Mouse (Mus musculus) liver (tissue): ENCODE measurements at regions not wholly inside any gene's neighbourhood (a gene's known extent, or its start where the extent isn't known, plus 50 kb on each side); places are given as distances from the start of the nearest gene placed in this dataset.
"Not testable (repeated sequence)": the region's sequence is repeated elsewhere in the genome, so short reads cannot be mapped to it uniquely, and the experiment has no call there.

Experiments used
- DNase-seq: peaks from one replicate; pipeline ENCODE4 v3.0.0-alpha.2; 2020; ENCODE audit warnings: mixed read lengths

DNA sequence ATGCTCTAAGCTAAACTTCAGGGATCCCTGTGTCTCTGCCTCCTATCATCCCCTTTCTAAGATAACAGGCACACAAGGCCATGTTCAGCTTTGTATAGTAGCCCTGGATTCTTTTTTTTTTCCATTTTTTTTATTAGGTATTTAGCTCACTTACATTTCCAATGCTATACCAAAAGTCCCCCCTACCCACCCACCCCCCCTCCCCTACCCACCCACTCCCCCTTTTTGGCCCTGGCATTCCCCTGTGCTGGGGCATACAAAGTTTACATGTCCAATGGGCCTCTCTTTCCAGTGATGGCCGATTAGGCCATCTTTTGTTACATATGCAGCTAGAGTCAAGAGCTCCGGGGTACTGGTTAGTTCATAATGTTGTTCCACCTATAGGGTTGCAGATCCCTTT is 771.2 kb upstream of the Sox9 start:
- not testable (repeated sequence) for DNase-seq

DNA sequence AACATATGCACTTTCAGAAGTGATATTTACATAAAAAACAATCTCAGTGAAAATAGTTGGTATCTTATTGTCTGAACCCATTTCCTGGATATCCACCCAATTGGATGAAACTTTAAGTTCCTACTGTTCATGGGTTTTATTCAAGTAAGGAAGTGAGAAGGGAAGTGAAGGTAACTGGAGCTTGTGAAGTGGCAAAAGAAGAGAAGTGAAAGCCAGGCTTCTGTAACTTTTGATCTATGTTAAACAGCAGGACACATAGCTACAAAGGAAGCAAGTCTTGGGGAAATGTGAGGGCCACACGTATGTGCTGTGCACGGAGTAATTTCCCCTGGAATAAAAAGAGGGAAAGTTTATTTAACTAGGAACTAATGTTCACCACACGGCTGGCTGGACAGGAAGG is 764.1 kb upstream of the Sox9 start:
- DNase-seq: no peak

DNA sequence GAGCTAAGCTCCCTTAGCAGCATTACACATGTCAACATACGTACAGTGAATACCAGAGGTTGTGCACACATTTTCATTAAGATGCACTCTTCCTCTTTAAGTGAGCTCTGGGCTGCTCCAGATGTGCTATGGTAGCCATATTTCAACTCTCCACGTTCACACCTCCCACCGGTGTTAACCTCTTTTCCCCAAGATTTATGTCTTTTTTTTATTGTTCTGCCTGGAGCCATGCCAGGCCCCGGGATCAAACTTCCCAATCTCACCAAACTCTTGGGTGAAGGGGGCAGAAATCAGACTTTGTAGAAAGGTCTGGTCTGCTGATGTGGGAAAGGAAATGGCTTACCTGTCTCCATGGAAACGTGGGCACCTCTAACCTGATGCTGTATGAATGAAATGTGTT is 754.0 kb upstream of the Sox9 start:
- DNase-seq: no peak

DNA sequence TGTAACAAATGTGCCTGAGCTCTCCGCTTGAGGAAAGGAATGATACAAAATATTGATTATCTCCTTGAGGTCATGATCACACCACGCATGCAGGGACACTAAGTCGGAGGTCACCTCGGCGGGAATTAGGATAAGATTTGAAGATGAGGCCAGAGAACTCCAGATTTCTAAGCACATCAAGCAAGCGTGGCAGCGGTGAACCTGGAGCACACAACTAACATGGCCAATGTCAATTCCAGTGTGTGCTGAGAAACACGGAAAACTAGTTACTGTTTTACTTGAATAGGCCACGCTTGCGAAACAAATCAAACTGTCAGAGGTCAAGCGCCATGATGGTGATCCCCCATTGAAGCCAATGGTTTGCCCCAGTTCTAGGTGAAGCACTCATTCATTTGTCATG is 743.3 kb upstream of the Sox9 start:
- DNase-seq: no peak

DNA sequence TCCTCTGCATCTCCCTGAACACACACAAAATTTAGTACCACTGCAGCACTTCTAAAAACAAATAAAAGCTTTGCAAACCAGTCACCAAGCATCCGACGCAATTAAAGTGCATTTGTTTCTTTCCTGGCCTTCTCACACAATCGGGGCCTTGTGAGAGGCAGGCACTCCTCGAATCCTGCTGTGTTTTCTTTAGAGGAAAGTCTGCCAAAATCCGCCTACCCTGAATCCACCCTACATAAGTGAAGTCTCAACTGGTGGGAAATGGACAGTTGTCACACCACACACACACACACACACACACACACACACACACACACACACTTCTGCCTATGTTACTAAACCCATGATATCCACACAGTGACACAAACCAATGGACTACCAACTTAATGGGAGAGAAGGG is 737.6 kb upstream of the Sox9 start:
- no peak for DNase-seq

DNA sequence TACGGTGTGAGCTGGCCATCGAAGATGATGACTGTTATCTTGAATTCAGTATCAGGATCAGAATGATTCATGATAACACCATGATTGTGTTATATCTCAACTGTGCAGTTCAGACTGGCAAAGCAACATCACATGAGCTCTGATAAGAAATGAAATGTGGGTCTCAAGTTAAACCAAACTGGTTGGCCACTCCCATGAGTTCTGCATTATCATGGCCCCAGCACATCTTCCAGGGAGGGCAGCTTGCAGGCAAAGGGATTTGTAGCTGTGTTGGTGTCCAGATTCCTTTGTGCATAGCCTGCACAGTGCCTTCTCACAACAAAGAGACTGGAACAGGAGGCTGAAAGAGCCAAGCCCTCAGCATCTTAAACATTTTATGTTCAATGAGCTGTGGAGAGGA is 736.7 kb upstream of the Sox9 start:
- no peak for DNase-seq

DNA sequence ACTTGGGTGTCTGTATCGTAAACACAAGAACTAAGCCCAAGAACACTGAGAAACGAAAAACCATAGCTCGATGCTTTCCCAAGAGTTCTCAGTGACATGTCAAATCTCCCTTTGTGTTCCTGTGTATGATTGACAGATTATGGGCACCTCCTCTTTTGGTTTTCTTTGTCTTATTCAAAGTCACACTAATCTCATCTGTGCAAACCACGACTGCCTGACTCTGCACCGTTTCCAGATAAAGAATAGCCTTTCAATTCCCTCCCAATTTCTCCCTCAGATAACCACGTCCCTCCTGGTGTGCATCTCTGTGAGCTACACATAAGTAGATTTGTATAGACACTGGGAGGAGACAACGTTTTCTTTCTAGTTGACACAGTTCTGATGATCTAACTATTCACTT is 731.7 kb upstream of the Sox9 start:
- peak; percentile 7 for DNase-seq

DNA sequence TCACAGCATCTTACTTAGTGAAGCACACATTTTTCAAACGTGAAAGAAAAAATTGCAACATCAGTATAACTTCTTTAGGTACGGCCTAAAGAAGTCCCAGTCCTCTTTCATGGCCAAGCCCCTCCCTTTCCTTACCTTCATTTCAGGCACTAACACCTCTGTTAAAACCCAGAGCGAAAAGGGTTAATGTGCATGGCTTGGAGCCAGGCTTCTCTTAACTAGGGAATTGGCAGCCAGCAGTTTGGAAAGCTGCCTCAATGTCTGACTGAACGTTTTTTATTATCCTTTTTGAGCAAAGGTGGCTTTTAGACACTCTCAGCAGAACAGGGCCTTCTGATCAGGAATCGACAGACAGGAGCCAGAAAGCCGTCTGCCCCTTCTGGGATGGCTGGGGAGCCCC is 726.4 kb upstream of the Sox9 start:
- DNase-seq: no peak

DNA sequence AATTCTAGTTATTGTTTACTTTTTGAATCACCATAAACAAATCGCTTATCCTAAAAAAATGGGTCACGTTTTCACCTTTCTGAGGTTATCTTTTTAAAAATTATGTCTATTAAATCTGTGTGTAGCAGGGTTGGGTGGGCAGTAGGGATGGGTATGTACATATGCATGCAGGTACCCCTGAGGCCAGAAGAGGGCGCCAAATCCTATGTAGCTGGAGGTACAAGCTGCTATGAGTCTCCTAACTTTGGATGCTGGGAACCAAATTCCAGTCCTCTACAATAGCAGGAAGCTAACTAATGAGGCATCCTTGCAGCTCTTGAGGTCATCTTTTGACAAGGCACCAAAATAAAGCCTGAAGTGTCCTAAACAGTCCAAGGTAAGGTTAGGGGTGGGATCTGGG is 714.8 kb upstream of the Sox9 start:
- DNase-seq: peak; percentile 23

DNA sequence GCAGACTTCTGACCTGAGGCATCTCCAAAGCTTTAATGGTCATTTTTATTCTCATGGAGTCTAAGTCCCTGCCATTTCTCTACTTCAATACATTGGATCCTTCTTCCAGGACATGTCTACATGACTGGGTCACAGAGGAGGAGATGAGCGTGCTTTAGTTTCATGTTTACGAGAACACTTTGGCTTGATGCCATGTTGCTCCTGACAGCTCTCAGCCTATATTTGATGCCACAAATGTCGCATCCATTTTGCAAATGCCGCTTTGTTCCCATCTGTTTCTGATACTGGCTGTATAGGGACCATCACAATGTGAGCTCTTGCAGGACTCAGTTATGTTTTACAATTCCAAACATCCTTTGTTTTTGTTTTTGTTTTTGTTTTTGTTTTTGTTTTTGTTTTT is 713.2 kb upstream of the Sox9 start:
- DNase-seq: no peak

DNA sequence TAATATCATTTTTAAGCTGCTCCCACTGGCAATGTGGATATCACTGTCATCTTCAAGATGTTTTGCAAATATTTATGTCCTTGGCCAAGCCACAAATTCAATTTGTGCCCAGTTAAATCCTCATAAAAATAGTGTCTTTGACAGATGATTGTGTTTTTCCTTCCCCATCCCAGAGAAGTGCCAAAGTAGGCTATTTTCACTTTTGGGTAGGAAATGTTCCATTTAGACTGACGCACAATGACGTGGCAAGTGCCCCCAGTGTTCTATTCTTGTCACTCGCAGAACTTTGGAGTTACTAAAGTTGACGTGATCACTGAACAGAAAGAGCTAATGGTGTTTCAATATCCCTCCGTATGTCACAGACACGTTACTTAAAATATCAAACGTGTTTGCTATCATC is 710.5 kb upstream of the Sox9 start:
- no peak for DNase-seq

DNA sequence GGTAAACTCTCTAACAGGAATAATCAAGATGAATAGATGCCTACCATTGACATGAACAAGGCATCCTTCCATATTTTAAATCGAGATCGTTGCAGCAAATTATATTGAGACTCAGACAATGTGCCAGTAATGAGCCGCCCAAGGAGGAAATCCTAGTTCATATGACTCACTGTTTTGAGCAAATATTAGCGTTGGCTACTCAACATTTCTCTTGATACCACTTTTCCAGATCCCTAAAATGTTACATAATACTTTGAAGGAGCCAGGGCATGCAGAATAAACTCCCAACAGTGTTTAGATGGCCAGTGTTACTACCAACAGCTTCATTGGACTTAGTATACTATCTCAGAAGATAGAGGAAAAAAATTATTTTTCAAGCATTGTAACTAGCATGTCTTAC is 700.6 kb upstream of the Sox9 start:
- no peak for DNase-seq

DNA sequence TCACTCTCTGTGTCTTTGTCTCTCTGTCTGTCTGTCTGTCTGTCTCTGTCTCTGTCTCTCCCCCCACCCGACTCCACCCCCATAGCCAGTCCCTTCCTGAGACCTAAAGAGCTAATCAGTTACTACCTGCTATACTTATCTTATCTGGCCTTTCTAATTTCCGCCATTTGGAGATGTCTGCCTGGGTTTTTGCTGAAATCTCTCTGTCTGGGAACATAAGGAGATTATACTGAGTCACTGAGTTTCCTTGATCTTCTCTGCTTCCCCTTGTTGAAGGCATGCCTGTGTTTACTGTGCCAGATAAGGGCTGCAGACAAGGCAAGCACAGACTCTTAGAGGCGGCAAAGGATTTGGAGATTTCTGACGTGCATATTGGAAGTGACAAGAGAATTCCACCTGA is 699.0 kb upstream of the Sox9 start:
- DNase-seq: no peak

DNA sequence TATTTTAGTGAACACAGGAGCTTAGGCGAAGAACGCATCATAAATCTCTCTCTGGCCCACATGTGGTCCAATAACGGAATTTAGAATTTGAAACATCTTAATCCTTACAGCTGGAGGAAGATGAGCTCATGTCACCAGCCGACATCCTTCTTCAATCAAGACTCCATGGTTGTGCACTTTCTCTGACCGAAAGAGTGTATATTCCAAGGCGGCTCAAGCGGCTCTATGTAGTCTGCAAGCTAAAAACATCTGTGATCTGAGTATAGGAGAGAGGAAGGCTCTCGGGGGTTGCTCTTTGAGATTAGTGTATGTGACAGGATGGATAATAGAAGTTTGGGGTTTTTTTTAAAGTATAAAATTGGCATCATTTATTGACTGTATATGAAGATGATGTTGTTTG is 689.9 kb upstream of the Sox9 start:
- no peak for DNase-seq

DNA sequence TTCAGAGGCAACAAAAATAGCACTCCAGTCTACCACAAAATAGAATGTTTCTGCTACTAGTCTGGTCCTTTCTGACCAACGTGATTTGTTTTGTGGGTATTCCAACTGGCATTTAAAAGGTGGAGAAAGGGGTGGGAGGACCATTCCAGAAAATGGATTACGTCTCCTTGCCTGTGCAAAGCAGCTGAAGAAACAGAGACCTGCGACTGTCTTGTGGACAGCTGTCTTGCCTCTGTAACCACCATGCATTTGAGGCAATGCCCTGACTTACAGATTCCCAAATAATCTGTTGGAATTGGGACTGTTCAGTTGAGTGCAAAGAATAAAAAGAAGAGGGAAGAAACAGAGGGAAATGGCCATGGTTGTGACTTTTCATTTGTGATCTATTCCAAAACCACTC is 687.0 kb upstream of the Sox9 start:
- DNase-seq: no peak

DNA sequence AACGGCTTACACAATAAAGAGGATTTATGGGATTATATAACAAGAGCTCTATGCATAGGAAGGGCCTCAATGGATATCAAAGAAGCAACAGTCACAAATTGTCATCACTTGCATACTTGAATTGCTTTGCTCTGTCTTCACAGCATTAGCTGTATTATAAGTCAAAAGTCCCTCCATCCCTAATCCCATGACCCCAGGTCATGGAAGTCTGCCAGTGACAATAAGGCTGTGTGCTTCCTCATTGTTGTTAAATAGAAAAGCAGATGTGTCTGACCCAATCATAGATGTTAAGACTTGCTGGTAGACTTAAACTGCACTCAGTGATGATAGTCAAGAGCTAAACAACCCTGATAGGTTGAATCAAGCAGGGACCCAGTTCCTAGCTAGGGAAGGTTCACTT is 683.9 kb upstream of the Sox9 start:
- DNase-seq: no peak

DNA sequence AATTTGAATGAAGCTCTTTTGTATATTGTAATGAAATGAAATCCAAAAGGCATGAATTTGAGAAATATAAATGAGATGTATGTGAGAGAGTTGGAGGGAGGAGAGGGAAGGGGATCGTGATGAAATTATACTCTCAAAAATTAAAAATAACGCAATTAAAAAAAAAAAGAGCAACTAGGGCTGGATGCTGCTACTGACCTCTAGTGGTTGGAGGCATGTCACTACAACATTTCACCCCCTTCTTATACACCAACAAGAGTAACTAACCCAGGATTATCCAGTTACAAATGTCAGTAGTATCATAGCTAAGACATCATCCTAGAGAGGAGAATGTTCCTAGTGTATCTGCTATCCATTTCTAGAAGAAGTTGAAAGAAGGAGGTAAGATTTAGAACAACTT is 678.8 kb upstream of the Sox9 start:
- no peak for DNase-seq

DNA sequence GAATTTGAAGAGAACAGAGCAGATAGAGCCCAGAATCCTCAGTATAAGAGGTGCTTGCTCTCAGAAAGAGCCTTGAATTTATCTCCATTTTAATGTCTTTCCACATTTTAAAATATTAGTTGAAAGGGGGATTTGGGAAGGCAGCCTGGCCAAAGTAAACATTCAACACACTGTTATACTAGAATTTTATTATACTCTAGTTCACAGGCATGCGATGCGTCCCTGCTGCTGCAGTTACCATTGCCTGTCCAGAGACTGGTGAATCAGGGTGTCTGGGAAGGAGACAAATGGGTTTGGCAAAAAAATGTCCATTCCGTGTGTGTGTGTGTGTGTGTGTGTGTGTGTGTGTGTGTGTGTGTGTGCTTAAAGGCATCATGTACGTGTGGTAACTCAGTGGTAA is 675.1 kb upstream of the Sox9 start:
- peak; percentile 3 for DNase-seq

DNA sequence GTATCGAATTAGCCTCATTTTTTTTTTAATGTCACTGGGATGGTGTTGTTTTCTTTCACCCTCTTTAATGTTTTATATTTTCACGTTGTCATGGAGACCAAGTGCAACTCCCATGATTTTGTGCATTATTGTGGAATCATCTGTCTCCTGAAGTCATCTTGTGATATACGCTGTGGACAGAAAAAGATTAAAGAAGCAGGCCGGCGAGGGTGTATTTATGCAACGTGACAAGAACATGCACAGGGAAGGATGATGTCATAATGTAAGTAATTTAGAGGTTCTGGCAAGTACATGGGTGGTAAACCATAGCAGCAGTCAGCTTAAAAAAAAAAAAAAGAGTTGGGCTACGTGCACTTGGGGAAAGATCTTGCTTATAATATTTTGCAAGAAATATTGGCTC is 674.7 kb upstream of the Sox9 start:
- no peak for DNase-seq

DNA sequence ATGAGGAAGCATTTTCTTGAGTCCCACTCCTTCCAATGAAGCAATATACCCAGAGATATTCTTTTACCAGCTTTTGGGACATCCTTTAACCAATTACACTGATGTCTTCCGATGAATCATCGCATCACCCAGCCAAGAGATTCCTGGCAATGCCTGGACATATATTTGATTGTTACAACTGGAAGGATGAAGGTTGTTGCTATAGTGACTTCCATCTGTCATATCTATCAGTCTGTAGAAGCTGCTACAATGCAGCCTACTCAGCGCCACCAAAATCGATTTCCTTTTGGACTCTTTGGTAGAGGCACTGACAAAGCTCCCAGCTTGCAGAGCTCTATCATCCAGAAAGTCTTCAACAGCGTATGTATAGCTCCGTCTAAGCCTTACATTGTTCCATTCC is 661.0 kb upstream of the Sox9 start:
- no peak for DNase-seq

DNA sequence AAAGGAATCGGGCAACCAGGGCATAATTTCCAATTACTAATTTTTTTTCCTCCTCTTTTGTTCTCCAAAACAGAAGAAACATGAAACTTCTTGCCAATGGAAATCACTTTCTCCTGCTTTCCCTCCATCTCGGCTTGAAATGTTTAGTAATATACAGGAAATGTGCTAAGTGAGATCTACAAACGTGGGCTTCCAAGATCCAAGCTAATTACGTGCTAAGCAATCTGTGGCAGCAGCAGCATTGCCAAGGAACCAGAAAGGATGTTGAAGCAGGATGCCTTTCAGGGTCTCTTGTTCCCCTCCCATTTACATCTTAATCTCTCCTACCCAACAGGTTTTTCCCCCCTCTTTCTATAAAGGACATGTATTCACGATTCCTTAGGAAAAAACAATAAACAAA is 660.2 kb upstream of the Sox9 start:
- no peak for DNase-seq

DNA sequence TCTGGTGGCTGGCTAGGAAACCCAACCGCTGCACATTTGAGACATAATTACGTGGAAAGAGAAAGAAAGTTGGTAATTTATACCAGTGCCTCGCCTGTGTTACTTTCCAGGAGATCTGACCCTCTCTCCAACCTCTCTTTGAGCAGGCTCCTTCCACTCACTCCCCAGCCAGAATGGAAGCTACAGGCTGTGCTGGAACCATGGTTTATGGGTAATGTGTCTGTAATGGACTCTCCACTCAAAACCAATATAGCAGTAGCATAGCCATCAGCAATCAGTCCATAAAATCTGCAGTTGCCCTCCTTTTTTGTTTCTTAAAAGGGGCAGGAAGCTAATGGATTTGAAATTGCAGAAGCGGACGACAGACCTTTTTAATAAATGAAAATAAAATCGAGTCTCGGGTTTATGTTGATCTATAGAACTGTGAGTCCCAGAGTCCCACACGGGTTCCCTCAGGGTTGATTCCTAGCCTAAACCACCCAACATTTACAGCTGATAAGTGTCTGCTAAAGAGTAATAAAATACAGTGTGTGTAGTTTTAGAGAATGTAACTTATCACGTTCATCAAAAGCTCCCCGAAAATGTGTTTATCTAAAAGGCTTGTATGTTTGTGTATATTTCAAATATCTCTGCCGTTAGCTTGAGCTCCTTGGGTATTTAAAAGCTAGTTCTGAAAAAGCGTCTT is 656.6 kb upstream of the Sox9 start:
- no peak for DNase-seq

DNA sequence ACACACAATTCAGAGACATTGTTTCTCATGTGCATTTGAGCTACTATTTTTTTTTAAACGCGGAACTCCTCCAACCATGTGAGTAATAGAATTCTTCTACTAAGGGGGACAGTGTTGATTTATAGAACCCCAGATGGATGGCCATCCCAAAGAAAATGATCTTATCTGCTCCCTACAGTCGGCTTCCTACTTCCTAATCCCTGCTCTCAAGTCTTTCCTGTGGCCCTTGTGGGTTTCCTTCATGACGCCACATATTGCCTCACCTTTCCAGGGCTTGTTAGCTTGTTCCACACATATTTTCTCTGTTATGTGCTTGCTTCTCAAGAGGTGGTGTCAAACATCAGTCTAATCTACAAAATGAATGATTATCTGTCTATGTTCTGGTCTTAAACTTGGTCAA is 651.9 kb upstream of the Sox9 start:
- no peak for DNase-seq

DNA sequence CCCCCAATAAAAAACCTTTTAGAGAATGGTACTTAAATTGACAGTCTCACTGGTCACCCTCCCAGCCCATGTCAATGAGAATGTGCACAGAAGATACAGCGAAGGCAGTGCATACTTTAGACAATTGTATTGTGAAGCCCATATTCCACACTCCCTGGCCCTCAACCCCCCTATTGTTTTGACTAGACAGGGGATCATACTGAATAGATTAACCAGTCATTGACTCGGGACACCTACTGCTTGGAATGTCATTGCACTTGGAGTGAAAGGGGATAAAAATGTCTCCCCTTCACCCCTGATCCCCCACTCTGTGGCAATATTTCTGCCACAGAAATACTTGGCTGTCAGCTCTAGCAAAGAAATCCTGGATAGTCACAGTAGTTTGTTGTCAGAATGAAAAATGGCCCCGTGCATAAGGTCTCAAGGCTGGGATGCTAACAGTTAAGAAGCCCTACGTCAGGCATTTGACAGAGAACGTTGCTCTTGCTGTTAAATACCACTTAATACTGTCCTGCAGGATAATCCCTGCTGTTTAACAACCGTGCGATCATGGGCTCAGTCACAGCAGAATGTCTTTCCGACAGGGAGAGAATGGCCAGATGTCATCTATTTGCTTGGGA is 644.5 kb upstream of the Sox9 start:
- no peak for DNase-seq

DNA sequence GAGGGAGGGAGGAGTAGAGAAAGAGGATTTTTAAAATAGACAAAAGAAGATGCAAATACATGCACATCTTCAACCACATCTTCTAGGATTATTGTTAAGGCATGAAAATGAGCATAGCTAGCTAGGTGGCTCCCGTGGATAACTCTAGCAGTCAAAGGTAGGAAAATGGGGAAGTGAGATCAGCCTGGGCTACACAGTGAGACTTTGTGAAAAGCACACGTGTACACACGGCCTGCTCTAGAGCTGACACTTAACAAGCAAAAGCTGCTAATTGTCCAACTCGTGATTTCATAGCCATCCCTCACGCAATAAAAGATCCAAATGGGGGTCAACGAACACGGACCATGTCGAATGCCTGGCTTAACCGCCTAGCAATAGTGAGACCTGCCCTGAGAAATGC is 642.0 kb upstream of the Sox9 start:
- no peak for DNase-seq
